Mouse (Mus musculus) ES-Bruce4 (cell line): ENCODE measurements around the gene Taar2.

ENCODE experiments used
- CTCF ChIP-seq: IDR thresholded peaks from one replicate; pipeline ENCODE4 v1.8.1; 2011; ENCODE audit warnings: low read depth, low read length
- POLR2A ChIP-seq: IDR thresholded peaks from one replicate; pipeline ENCODE4 v1.8.1; 2011; ENCODE audit warnings: low read length; ENCODE audit not compliant: insufficient read depth

DNA sequence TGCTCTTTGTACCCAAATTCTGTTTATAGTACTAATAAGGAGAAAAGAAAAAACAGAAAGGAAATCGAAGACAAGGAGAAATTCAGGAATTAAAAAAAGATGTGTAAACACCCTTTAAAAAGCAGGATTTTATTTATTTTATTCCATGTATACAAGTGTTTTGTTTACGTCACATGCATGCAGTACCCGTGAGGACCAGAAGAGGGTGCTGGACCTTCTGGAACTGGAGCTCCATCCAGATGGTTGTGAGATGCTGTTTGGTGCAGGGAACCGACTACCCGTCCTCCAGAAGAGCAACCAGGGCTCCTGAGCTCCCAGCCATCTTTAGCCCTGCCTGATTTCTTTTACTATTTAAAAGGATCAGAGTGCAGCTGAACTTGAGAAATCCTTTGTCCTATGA is 4.1 kb downstream of the Taar2 start:
- no peak for TF ChIP-seq POLR2A
- TF ChIP-seq CTCF, result peak; percentile 71
